Mouse (Mus musculus) lung, postnatal 0 days (tissue): ENCODE results near the gene Ms4a2. TPM values are rescaled to one million over a fixed set of nuclear protein-coding genes. Genes with fewer than 3 reads are reported as not detected.

Experiments used
- ATAC-seq: fragments of 200-750 bp; cut with Nextera tagmentation; 2 replicates; pipeline ENCODE4 v1.8.0; 2017; ENCODE audit warnings: moderate library complexity
- DNase-seq: peaks from one replicate; pipeline ENCODE4 v3.0.0-alpha.2; 2016; ENCODE audit warnings: low spot score
- H3K27ac ChIP-seq: fragments of 300-500 bp; sonication (generic); 2 replicates; pipeline ENCODE4 v1.5.1; 2014; ENCODE audit warnings: antibody characterized with exemption, mild to moderate bottlenecking, low read length, mixed read lengths
- H3K27me3 ChIP-seq: fragments of 300-500 bp; sonication (generic); replicated peaks from 2 replicates; pipeline ENCODE4 v1.6.1; 2014; ENCODE audit warnings: low read length, mixed read lengths; ENCODE audit not compliant: insufficient read depth
- H3K36me3 ChIP-seq: fragments of 300-500 bp; sonication (generic); 2 replicates; pipeline ENCODE4 v1.6.1; 2014; ENCODE audit warnings: low read length, mixed read lengths; ENCODE audit not compliant: insufficient read depth
- H3K4me1 ChIP-seq: fragments of 300-500 bp; sonication (generic); 2 replicates; pipeline ENCODE4 v1.6.1; 2014; ENCODE audit warnings: antibody characterized with exemption, low read depth, low read length, mixed read lengths; ENCODE audit not compliant: insufficient read depth
- H3K4me2 ChIP-seq: fragments of 300-500 bp; sonication (generic); replicated peaks from 2 replicates; pipeline ENCODE4 v1.6.1; 2014; ENCODE audit warnings: low read depth, mild to moderate bottlenecking, low read length, moderate library complexity, mixed read lengths
- H3K4me3 ChIP-seq: fragments of 300-500 bp; sonication (generic); 2 replicates; pipeline ENCODE4 v1.5.1; 2014; ENCODE audit warnings: low read depth, low read length
- H3K9ac ChIP-seq: fragments of 300-500 bp; sonication (generic); replicated peaks from 2 replicates; pipeline ENCODE4 v1.6.1; 2014; ENCODE audit warnings: low read depth, mild to moderate bottlenecking
- H3K9me3 ChIP-seq: fragments of 300-500 bp; sonication (generic); 2 replicates; pipeline ENCODE4 v1.6.1; 2016; ENCODE audit warnings: low read length, mixed read lengths
- CTCF ChIP-seq: IDR thresholded peaks from 2 replicates; pipeline ENCODE4 v1.5.1; 2016; ENCODE audit warnings: antibody characterized with exemption, mild to moderate bottlenecking
- EP300 ChIP-seq: IDR thresholded peaks from 2 replicates; pipeline ENCODE4 v1.6.1; 2016; ENCODE audit warnings: antibody characterized with exemption, mild to moderate bottlenecking, control low read depth
- WGBS: fragments of 180-500 bp; shearing (Covaris S2); extraction: QIAGEN DNeasy Blood & Tissue Kit; methylation state at CpG from one replicate; pipeline ENCODE4 v1.1.7; 2014; 5-methylcytosine and 5-hydroxymethylcytosine counted together
- polyA plus RNA-seq: library from polyadenylated mRNA; unstranded; fragments of >200 nt; fragmentation: Nextera tagmentation; extraction: Ambion mirVana; gene quantifications from 2 replicates; pipeline ENCODE4 v1.2.1, GENCODE M21; 2015

Gene Ms4a2
- 0.16 and 0.51 TPM in 2 replicates for polyA plus RNA-seq

GRCm38 (mm10) chr19:11623551-11623950 is at the start of gene Ms4a2:
TSS of gene Ms4a2 (minus strand) at chr19:11623719.
- no peaks in the 10 kb centered on the region for H3K27me3 ChIP-seq
- ATAC-seq, result no peak

GRCm38 (mm10) chr19:11661562-11661961 is 38.0 kb upstream of the Ms4a2 start:
- H3K4me2 ChIP-seq, result no peak overlapping the region
- H3K4me3 ChIP-seq, result no peak overlapping the region
- H3K27ac ChIP-seq, result no peak overlapping the region
- TF ChIP-seq EP300, result no peak
- no peak for TF ChIP-seq CTCF
- ATAC-seq, result no peak
- no peaks in the 10 kb centered on the region for H3K36me3 ChIP-seq
- DNase-seq, result no peak
- H3K9me3 ChIP-seq, result no peaks in the 10 kb centered on the region
- no peak overlapping the region for H3K9ac ChIP-seq
- H3K4me1 ChIP-seq, result no peaks in the 10 kb centered on the region
- H3K27me3 ChIP-seq, result no peaks in the 10 kb centered on the region

More at GRCm38 (mm10) chr19:11623551-11623950, at the start of gene Ms4a2:
- no peak within 1 kb of the TSS for H3K9ac ChIP-seq
- no peak within 1 kb of the TSS for H3K4me2 ChIP-seq
- no peaks in the 10 kb centered on the region for H3K36me3 ChIP-seq
- WGBS, result 86% methylated on average over 2 of the region's 2 CpGs
- no peak within 1 kb of the TSS for H3K4me3 ChIP-seq
- no peak within 1 kb of the TSS for H3K27ac ChIP-seq
- H3K9me3 ChIP-seq, result no peaks in the 10 kb centered on the region
- TF ChIP-seq CTCF (no peak), EP300 (no peak)
- DNase-seq, result no peak
- H3K4me1 ChIP-seq, result no peaks in the 10 kb centered on the region

GRCm38 (mm10) chr19:11660459-11660858 is 36.9 kb upstream of the Ms4a2 start, which contains the start of gene Oosp2:
TSS of gene Oosp2 (minus strand) at chr19:11660559.
- 75% methylated on average over 5 of the region's 5 CpGs for WGBS
- no peak for ATAC-seq

GRCm38 (mm10) chr19:11659142-11659541 is 35.6 kb upstream of the Ms4a2 start:
- DNase-seq, result peak; percentile 17
- TF ChIP-seq EP300 (no peak), CTCF (no peak)
- no peaks in the 10 kb centered on the region for H3K4me1 ChIP-seq
- WGBS, result 62% methylated on average over 2 of the region's 2 CpGs
- H3K4me2 ChIP-seq, result no peak overlapping the region
- H3K36me3 ChIP-seq, result no peaks in the 10 kb centered on the region
- H3K27ac ChIP-seq, result no peak overlapping the region
- H3K4me3 ChIP-seq, result no peak overlapping the region
- no peaks in the 10 kb centered on the region for H3K27me3 ChIP-seq
- H3K9ac ChIP-seq, result no peak overlapping the region
- no peaks in the 10 kb centered on the region for H3K9me3 ChIP-seq
- ATAC-seq, result no peak

More at GRCm38 (mm10) chr19:11660459-11660858, 36.9 kb upstream of the Ms4a2 start, which contains the start of gene Oosp2:
- no peaks in the 10 kb centered on the region for H3K36me3 ChIP-seq
- H3K9me3 ChIP-seq, result no peaks in the 10 kb centered on the region
- TF ChIP-seq EP300, result no peak
- no peak for TF ChIP-seq CTCF
- H3K4me3 ChIP-seq, result no peak within 1 kb of the TSS
- no peaks in the 10 kb centered on the region for H3K27me3 ChIP-seq
- no peak within 1 kb of the TSS for H3K27ac ChIP-seq
- H3K9ac ChIP-seq, result no peak within 1 kb of the TSS
- H3K4me1 ChIP-seq, result no peaks in the 10 kb centered on the region
- DNase-seq, result no peak
- H3K4me2 ChIP-seq, result no peak within 1 kb of the TSS

GRCm38 (mm10) chr19:11649564-11649963 is 26.0 kb upstream of the Ms4a2 start:
- Histone ChIP-seq H3K27ac (no peak overlapping the region), H3K4me3 (no peak overlapping the region), H3K4me1 (no peaks in the 10 kb centered on the region), H3K27me3 (no peaks in the 10 kb centered on the region), H3K4me2 (no peak overlapping the region), H3K9me3 (no peaks in the 10 kb centered on the region), H3K36me3 (no peaks in the 10 kb centered on the region), H3K9ac (no peak overlapping the region)
- WGBS, result 61% methylated on average over 4 of the region's 4 CpGs
- no peak for DNase-seq
- no peak for ATAC-seq
- TF ChIP-seq EP300 (no peak), CTCF (no peak)

- H3K9ac ChIP-seq, result no peak overlapping the region
- no peak for DNase-seq
- TF ChIP-seq CTCF (no peak), EP300 (no peak)
- no peak overlapping the region for H3K4me2 ChIP-seq
- no peaks in the 10 kb centered on the region for H3K27me3 ChIP-seq
- H3K36me3 ChIP-seq, result no peaks in the 10 kb centered on the region
- no peak overlapping the region for H3K4me3 ChIP-seq
- no peak for ATAC-seq
- H3K9me3 ChIP-seq, result no peaks in the 10 kb centered on the region
- no peaks in the 10 kb centered on the region for H3K4me1 ChIP-seq
- H3K27ac ChIP-seq, result no peak overlapping the region
- WGBS, result 76% methylated on average over 3 of the region's 3 CpGs
Observed at GRCm38 (mm10) chr19:11646166-11646565, 22.6 kb upstream of the Ms4a2 start.

- Histone ChIP-seq H3K4me3 (no peak within 1 kb of the TSS), H3K27ac (no peak within 1 kb of the TSS), H3K27me3 (no peaks in the 10 kb centered on the region), H3K9ac (no peak within 1 kb of the TSS), H3K4me1 (no peaks in the 10 kb centered on the region), H3K36me3 (no peaks in the 10 kb centered on the region), H3K9me3 (no peaks in the 10 kb centered on the region), H3K4me2 (no peak within 1 kb of the TSS)
- no peak for TF ChIP-seq CTCF
- no peak for ATAC-seq
- WGBS, result 55% methylated on average over 1 of the region's 1 CpGs
- DNase-seq, result no peak
Observed at GRCm38 (mm10) chr19:11640732-11641131, 17.2 kb upstream of the Ms4a2 start, which contains the start of gene Ms4a3. TSS of gene Ms4a3 (minus strand) at chr19:11640851.
